Mouse (Mus musculus): ENCODE data around the gene Sun5.
"Not testable (repeated sequence)": the region's sequence is repeated elsewhere in the genome, so short reads cannot be mapped to it uniquely, and the experiment has no call there.

Gene Sun5

DNA sequence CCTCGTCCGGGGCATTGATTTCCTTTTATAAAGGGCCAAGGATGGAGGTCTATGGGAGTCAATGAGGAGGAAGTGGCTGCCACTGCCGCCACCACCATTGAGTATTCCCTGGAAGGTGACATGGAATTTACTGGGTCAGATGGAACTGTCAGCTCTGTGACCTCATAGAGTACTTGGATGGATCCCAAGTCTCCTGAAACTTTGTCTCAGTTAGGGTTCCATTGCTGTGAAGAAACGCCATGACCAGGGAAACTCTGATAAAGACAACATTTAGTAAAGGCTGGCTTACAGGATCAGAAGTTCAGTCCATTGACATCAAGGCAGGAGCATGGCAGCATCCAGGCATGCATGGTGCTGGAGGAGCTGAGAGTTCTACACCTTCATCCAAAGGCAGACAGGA lies at the start of gene Sun5:
Gene Sun5, minus strand, starts transcription at position 101 of the 400 bp plus-strand sequence.
- DNase-seq (ENCODE audit: low spot score) = no peak

DNA sequence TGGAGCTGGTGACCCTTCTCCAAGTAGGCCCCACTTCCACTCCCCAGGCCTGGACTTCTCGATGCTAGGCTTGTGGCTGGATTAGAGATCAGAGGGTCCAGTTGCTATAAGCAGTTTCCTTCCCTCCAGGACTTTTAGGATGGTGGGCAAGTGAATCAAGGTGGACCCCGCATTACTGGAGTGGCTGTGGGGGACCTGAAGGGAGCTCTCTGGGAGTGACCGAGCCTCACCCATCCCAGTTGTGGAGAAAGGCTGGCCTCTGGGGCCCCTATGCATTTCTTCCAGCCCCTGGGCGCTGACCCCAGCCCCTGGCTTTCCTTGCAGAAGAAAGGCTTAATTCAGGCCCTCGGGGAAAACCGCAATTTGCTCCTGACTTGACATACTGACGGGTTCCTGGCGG lies 47.0 kb upstream of the Sun5 start, which contains the start of gene Bpifb3:
Gene Bpifb3, plus strand, starts transcription at position 301 of the 400 bp plus-strand sequence.
- DNase-seq (ENCODE audit: low spot score) = no peak

DNA sequence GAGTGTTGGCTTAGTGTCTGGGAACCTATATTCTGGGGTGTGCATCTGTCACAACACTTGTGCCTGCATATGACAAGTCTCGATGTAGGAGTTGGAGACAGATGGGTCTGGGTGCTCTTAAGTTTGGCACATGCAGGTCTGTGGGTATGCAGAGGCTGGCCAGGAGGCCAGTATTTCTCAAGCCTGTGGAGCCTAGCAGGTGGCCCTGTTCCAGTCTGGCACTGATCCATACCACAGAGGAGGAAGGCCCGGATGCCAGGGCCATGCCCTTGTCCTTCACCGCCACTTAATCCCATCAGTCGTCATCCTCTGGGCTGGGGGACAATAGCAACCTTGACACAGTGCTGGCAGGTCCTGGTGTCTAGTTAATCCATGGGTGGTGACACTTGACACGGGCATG lies 43.3 kb upstream of the Sun5 start:
- peak; percentile 23 for DNase-seq (ENCODE audit: low spot score)

DNA sequence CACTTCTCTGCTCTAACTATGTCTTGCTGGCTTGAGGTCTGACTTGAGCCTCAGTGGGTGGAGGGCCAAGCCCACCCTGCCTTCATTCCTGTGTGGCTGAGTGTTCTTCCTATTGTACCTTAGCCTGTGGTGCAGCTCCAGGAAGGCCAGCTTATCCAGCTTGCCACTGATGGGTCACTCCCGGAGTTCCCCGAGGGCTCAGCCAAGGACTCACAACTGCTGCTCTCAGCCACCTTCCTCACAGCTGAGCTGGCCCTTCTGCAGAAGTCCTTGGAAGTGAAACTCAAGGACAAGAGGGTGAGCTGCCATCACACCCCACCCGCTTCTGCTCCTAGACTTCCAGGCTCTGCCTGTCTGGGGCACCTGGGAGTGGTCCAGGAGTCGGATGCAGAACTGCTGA lies 35.7 kb upstream of the Sun5 start:
- no peak for DNase-seq (ENCODE audit: low spot score)

DNA sequence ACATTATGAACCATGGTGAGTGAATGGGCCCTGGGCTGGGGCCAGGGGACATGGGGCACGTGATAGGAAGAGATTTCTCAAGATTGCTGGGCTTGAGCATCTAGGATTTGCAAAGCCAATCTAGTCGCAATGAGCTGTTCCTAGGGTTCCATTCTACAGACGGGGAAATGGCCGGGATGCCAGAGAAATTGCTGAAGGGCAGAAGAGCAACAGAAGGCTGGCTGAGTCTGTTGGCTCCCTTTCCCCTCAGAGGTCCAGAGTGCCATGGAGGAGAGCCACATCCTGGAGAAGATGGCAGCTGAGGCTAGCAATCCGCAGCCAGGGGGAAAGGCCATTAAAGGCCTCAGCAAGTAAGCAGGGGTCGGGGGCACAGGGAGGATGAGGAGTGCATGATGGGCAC lies 31.8 kb upstream of the Sun5 start:
- no peak for DNase-seq (ENCODE audit: low spot score)

DNA sequence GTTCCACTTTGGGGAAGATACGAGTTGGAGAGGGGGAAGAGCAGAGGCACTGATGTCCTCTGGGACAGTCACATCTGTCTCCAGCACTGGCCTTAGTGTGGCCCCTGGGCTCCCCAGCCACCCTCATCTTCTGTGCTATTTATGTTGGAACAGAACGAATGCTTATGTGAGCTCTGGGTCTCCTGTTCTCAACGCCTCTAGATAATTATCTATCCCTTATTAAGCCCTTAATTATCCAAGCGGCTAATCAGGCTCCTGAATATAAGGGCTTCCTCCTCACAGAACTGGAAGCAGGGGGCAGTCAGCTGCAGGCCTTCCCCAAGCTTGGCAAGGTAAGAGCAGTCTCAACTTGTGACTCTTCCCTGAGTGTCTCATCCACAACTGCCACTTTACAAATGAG lies 29.2 kb upstream of the Sun5 start, which contains the start of gene Bpifb6:
Gene Bpifb6, plus strand, starts transcription at position 301 of the 400 bp plus-strand sequence.
- DNase-seq (ENCODE audit: low spot score) = no peak

DNA sequence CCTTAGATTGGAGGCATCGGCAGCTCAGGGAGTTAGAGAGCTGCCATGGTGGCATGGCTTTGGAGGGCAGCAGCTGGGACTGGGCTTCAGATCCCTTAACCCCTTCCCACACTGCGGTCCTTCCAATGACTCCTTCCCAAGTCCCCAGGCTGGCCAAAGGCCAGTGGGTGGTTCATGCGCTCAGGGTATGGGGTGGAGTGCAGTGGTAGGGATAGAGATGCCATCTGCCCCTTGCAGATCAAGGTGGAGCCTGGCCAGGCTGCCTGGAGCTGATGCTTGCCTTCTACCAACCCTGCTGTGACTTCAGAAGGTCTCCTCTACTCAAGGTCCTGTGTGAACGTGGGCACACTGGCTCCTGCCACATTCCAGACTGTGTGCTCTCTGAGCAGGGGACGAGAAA lies 28.2 kb upstream of the Sun5 start:
- DNase-seq (ENCODE audit: low spot score) = no peak

DNA sequence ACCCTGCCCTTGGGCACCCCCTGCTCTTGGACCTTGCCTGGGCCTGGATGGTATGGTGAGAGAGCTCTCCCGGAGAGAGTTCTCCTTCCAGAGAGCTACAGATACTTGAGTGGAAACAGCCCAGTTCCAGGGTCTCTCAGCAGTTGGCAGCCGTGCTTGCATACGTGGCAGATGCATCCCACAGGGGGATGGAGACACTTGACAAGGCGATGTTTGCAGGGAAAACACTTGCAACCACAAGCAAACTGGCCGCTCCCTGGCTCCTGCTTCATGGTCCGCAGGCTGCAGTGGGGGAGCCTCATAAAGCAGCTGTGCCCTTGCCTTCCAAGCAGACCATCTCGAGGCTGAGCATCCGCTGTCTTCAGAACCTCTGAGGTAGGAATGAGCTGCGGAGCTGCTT lies 3.9 kb upstream of the Sun5 start, which contains the start of gene Bpifb2:
Gene Bpifb2, plus strand, starts transcription at position 301 of the 400 bp plus-strand sequence.
- DNase-seq (ENCODE audit: low spot score) = no peak

DNA sequence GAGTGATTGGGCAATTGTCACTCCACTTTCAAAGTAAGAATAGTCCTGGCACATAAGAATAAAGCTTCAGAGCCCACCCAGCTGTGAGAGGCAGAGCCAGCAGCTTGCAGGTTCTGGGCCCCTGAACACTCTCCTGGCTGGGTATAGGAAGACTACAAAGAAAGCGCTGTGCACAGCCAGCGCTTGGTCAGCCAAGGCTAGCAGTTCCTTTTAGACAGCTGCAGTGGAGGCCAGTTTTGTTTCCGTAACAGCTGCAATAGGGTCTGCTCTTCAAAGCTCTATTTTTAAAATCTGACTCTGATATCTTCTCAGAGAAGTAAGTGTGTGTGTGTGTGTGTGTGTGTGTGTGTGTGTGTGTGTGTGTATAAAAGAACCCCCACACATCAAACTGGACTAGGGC lies 8.9 kb downstream of the Sun5 start:
- DNase-seq (ENCODE audit: low spot score) = no peak

DNA sequence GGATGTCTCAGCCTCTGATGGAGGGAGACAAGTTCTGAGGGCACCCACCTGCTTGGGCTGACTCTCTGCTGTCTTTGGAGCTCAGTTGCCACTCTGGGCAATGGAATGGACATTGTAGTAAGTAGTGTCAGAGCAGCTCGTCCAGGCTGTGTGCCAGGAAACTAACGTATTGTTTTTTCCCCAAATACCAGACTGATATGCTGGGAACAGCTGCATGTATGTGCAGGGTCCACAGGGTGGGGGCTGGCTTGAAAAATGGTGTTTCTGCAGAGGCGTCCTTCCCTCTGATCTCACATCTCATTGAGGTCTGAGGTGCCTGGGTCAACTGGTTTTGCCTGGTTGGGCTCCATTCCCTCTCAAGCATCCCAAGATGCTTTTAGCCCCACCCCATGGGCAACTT lies 10.2 kb downstream of the Sun5 start:
- DNase-seq (ENCODE audit: low spot score) = no peak

DNA sequence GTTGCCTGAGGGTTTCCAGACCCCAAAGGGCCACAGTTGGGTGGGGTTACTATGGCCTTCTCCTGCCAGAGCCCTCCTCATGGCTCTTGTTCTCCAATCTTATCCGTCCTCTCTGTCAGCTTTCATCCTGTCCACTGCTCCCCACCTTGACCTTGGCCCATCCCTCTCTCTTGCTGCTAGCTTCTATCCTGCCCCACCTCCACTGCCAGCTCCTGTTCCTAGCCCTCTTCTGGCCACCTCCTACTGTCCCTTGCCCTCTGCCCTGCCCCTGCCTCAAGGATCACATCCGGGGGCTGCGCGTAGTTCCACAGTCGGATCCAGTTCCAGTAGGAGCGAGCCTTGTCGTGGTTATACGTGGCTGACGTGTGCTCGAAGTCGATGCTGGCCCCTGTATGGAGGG lies 10.6 kb downstream of the Sun5 start:
- no peak for DNase-seq (ENCODE audit: low spot score)

DNA sequence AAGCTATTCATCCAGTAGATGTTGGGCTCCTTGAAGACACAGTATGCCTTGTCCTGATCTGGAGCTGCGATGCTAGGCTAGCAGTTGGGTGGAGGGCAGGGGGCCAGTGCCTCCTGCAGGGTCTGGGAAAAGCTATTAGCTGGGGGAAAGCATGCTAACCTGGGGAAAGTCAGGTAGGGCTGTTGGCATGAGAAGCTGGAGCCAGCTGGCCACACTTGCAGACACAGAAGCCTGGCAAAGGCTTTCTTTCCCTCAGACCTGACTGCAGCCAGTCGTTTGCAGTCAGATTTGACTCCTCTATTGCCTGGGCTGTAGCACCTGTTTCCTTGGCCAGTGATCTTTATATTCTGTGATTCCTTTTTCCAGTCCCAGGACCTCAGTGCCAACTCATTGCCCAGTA lies 11.3 kb downstream of the Sun5 start:
- DNase-seq (ENCODE audit: low spot score) = no peak

DNA sequence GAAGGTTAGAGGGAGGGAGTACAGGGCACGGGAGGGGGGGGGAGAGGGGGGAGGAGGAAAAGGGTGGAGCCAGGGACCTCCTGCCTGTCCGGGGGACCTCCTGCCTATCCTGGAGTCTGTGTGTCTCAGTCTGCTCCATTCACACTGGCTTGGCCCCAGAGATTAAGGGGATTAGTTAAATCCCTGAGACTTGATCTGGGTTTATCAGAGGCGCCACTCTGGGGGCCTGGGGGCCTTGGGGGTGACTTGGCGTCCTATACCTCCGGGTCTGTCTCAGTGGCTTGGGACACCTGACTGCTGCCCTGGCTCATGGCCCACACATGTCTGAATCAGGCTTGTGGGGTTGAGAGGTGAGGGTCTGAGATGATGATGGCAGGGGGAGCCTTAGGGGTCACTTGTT lies 17.3 kb downstream of the Sun5 start:
- no peak for DNase-seq (ENCODE audit: low spot score)

DNA sequence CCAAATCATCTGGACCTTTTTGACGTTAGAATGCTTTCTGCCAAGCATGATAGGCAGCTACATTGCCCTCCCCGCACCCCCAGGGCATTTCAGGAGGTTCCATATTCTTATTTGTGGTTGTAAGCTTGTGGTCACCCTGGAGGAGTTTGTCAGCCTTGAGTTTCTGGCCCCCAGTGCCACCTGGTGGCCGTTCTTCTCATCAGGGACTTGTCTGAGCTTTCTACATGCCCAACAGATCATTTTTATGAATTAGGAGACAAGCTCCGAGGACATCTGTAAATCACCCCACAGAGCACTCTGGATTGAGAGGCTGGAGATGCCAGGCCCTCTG lies 19.9 kb downstream of the Sun5 start:
- DNase-seq (ENCODE audit: low spot score) = peak; percentile 35

DNA sequence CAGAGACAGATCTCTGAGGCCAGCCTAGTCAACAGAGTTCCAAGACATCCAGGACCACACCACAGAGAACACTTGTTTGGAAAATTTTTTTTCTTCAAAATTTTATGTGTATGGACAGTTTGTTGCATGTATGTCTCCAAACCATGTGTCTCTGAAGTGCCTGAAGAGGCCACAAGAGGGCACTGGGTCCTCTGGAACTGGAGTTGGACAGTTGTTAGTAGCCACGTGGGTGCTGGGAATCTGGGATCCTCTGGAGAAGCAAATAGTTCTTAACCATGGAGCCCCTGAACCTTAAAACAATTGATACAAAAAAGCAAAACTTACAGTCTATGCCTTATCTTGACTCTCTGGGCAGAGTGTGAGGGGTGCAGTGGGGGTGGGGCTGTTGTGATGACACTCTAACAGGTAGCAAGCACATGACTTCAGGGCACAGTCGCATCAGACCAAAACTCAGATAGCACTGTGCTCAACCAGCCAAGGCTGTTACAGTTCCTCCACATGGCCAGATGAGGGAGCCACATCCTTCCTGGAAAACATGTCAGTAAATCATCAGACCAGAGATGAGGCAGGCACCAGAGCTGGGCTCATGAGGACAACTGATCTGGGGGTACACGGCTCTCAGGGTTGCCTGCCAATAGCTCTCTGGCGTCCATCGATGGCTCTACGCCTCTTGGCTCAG lies 20.4 kb downstream of the Sun5 start:
- no peak for DNase-seq (ENCODE audit: low spot score)

DNA sequence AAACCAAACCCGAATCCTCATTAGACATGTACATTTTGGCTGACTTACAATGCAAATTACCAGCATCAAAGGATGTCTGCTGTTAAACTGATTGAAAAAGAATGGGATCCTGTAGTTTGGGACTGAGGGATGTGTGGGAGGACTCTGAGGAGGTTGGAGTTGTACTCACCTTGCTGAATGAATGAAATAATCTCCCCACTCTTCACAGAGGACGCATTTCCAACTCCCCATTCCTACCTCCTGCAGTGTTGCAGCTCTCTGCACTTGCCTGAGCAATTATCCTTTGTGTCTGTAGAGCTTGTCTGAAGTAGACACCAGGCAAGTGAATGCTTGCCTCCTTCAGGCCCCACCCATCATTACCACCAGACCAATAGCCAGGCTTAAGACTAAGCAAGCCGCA lies 22.5 kb downstream of the Sun5 start:
- no peak for DNase-seq (ENCODE audit: low spot score)

DNA sequence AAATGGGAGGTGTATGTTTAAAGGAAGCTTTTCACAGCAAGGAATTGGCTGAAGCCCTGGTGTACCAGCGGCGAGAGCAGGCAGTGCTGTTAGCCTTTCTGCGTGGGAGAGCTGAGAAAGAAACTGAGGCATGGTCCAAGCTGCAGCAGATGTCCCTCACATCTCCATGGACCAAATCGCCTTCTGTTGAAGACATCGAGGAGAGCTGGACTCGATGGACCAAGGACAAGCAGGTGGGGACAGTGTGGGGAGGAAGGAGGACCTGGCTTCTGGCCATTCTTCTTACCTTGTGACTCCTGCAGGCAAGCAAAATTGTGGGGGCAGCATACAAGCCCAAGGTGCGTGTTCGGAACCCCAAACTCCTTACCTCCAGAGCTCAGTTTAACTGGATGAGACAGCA lies 28.0 kb downstream of the Sun5 start:
- DNase-seq (ENCODE audit: low spot score) = no peak

DNA sequence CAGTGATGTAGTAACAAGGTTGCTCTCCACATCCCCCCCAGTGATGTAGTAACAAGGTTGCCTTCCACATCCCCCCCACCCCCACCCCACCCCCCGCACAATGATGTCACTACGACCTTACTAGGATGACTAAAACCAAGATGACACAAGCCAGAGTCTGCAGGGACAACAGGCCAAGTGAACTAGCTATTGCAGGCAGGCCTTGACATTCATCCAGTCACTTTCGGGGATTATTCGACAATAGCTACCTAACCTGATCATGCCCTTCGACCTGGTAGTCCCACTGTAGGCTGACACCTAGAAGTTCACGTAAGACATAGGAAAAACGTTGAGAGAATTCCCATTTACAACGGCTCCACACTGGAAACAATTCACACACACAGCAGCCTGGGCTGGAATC lies 37.6 kb downstream of the Sun5 start:
- no peak for DNase-seq (ENCODE audit: low spot score)

DNA sequence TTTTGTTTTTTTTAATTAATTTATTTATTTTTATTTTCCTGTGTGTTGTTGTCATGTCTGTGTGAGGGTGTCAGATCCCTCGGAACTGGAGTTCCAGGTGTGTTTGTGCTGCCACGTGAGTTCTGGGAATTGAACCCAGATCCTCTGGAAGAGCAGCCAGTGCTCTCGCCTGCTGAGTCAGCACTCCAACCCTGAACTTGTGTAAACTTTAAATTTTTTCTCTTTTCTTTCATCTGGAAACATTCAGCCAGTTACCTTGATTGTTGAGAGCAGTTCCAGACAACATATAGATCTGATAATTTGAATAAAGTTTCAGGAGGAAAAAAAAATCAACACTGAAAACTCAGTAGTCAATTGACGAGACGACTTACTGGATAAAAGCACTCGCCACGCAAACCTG lies 42.2 kb downstream of the Sun5 start:
- no peak for DNase-seq (ENCODE audit: low spot score)

DNA sequence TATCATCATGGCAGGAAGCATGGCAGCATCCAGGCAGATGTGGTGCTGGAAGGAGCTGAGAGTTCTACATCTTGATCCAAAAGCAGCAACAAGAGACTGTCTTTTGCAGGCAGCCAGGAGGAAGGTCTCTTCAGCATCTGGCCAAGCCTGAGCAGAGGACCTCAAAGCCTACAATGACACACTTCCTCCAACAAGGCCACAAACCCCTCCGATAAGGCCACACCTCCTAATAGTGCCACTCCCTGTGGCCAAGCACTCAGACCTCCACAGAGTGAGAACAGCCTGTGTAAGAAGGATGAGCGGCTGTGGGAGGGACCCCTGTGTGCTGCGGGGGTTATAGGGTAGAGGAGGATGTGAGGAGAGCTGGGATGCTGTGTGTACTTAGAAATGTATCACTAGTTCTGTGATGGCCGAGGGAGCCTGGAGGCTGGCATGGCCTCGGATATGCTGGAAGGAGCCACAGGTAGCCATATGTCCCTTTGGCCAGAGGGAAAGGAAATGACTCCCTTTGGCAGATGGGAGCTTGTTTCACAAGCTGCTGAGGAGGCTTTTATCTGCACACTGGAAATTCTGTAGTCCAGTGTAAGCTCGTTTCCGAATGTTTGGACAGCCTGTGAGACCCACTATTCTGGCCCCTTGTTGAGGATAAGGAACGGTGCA lies 43.6 kb downstream of the Sun5 start:
- no peak for DNase-seq (ENCODE audit: low spot score)

DNA sequence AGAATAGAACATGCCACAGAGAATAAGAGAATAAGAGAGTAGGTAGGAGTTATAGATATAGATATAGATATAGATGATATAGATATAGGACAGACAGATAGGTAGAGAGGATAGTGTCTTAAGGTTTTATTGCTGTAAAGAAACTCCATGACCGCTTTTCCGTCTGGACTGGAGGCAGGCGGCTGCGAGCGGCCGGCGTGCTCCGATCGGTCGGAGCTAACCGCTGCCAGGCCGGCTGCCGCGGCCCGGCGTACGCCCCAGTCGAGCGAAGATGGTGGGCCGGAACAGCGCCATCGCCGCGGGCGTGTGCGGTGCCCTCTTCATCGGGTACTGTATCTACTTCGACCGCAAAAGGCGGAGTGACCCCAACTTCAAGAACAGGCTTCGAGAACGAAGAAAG lies 45.0 kb downstream of the Sun5 start:
- DNase-seq (ENCODE audit: low spot score) = not testable (repeated sequence)

DNA sequence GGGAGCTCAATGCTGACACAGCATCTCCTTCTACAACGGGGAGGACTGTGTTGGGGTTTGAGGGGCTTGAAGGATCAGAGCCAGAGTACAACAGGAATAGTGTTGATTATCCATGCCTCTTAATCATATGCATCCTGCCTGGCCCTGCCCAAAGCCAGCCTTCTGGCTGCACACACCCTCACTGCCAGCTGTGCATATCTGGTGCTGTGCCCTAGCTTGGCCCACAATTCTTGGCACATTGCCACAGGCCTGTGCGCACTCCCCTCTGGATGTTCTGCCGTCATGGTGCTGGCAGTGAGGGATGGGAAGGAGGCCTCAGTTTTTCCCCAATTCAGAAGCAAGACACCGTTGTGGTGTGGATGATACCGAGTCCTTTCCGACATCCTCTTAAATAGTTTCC lies 46.3 kb downstream of the Sun5 start:
- peak; percentile 13 for DNase-seq (ENCODE audit: low spot score)

DNA sequence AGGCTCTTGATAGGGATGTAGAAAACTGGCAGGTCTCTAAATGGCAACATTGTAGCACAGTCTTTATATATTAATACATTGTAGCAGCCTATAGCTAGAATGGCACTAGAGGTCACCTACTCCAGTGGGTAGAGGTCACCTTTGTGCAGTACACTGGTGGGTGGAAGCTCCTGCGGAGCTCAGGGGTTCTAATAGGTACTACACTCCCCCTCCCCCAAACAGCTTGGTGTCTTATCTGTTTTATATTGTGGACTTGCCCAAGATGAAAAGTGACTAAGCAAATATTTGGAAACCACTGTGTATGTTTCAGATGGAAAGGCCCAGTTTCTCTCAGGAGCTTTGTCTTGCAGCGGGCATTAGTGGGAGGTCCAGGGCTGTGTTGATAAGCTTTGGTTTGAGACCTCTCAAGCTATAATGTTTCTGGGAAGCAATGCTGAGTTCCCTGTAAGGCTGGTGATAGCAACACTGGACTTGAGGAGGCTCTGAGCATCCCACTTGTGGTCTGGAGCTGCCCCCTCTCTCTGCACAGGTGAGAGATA lies 48.8 kb downstream of the Sun5 start:
- no peak for DNase-seq (ENCODE audit: low spot score)

DNA sequence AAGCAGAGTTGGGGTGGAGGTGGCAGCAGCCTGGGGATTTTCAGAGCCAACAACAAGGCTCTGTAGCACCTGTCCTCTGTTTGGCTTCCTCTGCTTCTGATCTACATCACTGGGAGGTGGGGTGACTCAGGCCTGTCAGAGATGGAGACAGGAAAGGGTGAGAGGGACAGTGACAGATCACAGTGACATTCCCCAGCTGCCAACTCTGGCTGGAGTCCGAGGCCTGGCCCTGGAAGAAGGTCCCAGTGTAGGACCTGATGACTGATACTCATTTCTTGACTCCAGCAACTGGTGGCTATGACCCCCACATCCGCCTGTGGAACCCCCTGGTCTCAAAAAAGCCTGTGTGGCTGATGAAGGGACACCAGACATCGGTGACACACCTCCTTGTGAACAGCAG lies 61.0 kb downstream of the Sun5 start:
- no peak for DNase-seq (ENCODE audit: low spot score)

Data from ovary, postnatal 14 days (tissue).